Mouse (Mus musculus) forebrain, embryonic 13.5 days (tissue): ENCODE data around the gene Samsn1. TPM values are rescaled to one million over a fixed set of nuclear protein-coding genes. Genes with fewer than 3 reads are reported as not detected.

Experiments
- ATAC-seq: fragments of 200-750 bp; cut with Nextera tagmentation; 2 replicates; pipeline ENCODE4 v1.8.0; 2017
- H3K27ac ChIP-seq: fragments of 300-500 bp; sonication (generic); 2 replicates; pipeline ENCODE4 v1.5.1; 2015; ENCODE audit warnings: inconsistent platforms, mild to moderate bottlenecking, moderate library complexity
- H3K27me3 ChIP-seq: fragments of 300-500 bp; sonication (generic); 2 replicates; pipeline ENCODE4 v1.6.1; 2015; ENCODE audit warnings: mild to moderate bottlenecking, inconsistent platforms
- H3K36me3 ChIP-seq: fragments of 300-500 bp; sonication (generic); 2 replicates; pipeline ENCODE4 v1.6.1; 2015; ENCODE audit warnings: mild to moderate bottlenecking, inconsistent platforms; ENCODE audit not compliant: poor library complexity, severe bottlenecking
- H3K4me1 ChIP-seq: fragments of 300-500 bp; sonication (generic); 2 replicates; pipeline ENCODE4 v1.6.1; 2015; ENCODE audit warnings: inconsistent platforms
- H3K4me2 ChIP-seq: fragments of 300-500 bp; sonication (generic); 2 replicates; pipeline ENCODE4 v1.6.1; 2015; ENCODE audit warnings: inconsistent platforms, mild to moderate bottlenecking, moderate library complexity
- H3K4me3 ChIP-seq: fragments of 300-500 bp; sonication (generic); 2 replicates; pipeline ENCODE4 v1.5.1; 2015; ENCODE audit warnings: mild to moderate bottlenecking, inconsistent platforms
- H3K9ac ChIP-seq: fragments of 300-500 bp; sonication (generic); 2 replicates; pipeline ENCODE4 v1.6.1; 2015; ENCODE audit warnings: mild to moderate bottlenecking, inconsistent platforms
- H3K9me3 ChIP-seq: fragments of 300-500 bp; sonication (generic); replicated peaks from 2 replicates; pipeline ENCODE4 v1.6.1; 2016; ENCODE audit warnings: inconsistent platforms
- WGBS: fragments of 180-500 bp; shearing (Covaris S2); methylation state at CpG from one replicate; pipeline ENCODE4 v1.1.7; 2015; 5-methylcytosine and 5-hydroxymethylcytosine counted together
- polyA plus RNA-seq: library from polyadenylated mRNA; unstranded; fragments of >200 nt; fragmentation: Nextera tagmentation; extraction: Ambion mirVana; gene quantifications from 2 replicates; pipeline ENCODE4 v1.2.1, GENCODE M21; 2015

Gene Samsn1
- polyA plus RNA-seq, 1 experiment from 2014 or later = 1.3 TPM

GRCm38 (mm10) chr16:75929536-75930221 lies 92.4 kb downstream of the Samsn1 start:
- 76% methylated on average over 11 of the region's 11 CpGs for WGBS

DNA sequence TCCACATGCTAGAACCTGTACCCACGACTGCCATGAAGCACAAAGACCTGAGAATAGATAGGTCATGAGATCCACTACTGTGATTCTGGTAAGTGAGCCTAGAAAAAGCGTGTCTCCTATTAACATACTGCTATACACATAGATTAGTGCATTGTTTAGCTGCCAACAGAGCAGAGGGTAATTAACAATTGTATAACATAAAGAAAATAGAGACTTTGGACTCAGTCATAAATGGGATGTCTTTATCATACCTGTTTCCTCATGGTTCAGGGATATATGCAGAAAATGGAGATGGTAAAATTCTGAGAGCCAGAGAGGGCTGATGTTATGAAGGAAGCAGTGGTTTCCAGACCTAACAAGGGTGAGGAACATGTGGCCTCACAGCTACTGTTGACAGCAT lies 95.6 kb downstream of the Samsn1 start:
- WGBS = 72% methylated on average over 2 of the region's 2 CpGs
- Histone ChIP-seq H3K27me3 (no peaks in the 10 kb centered on the region), H3K4me2 (no peak overlapping the region), H3K9ac (no peak overlapping the region), H3K4me1 (no peaks in the 10 kb centered on the region), H3K36me3 (no peaks in the 10 kb centered on the region), H3K9me3 (no peaks in the 10 kb centered on the region), H3K4me3 (no peak overlapping the region), H3K27ac (no peak overlapping the region)
- no peak for ATAC-seq

More at GRCm38 (mm10) chr16:75929536-75930221, 92.4 kb downstream of the Samsn1 start:
- H3K4me2 ChIP-seq = no peak overlapping the region
- no peak overlapping the region for H3K27ac ChIP-seq
- H3K27me3 ChIP-seq = no peaks in the 10 kb centered on the region
- H3K9ac ChIP-seq = no peak overlapping the region
- H3K4me1 ChIP-seq = no peaks in the 10 kb centered on the region
- ATAC-seq = no peak
- H3K9me3 ChIP-seq = no peaks in the 10 kb centered on the region
- no peaks in the 10 kb centered on the region for H3K36me3 ChIP-seq
- H3K4me3 ChIP-seq = no peak overlapping the region

DNA sequence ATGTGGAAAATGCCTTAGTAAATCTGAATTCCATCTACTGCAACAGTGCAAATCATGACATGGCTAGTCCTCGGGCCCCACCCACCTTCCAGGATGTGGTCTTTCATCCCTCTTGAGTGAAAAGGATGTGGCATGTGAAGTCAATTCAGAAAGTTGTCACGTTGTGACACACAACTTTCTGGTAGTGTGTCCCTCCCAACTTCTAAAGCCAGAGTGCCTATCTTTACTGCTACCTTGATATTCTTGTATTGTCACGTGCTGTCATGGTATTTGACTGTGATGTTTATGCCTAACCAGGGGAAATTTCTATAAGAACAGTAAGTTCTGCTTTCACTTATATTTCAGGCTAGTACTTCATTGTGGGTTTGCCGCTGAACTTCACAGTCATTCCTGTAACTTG lies 101.2 kb downstream of the Samsn1 start:
- 83% methylated on average over 4 of the region's 4 CpGs for WGBS
- Histone ChIP-seq H3K4me1 (no peaks in the 10 kb centered on the region), H3K36me3 (no peaks in the 10 kb centered on the region), H3K9me3 (no peaks in the 10 kb centered on the region), H3K9ac (no peak overlapping the region), H3K4me2 (no peak overlapping the region), H3K27ac (no peak overlapping the region), H3K27me3 (no peaks in the 10 kb centered on the region), H3K4me3 (no peak overlapping the region)
- no peak for ATAC-seq

GRCm38 (mm10) chr16:75919298-75919697 lies 102.8 kb downstream of the Samsn1 start:
- Histone ChIP-seq H3K36me3 (no peaks in the 10 kb centered on the region), H3K27ac (no peak overlapping the region), H3K4me1 (no peaks in the 10 kb centered on the region), H3K4me3 (no peak overlapping the region), H3K9ac (no peak overlapping the region), H3K27me3 (no peaks in the 10 kb centered on the region), H3K4me2 (no peak overlapping the region), H3K9me3 (no peaks in the 10 kb centered on the region)
- 92% methylated on average over 4 of the region's 4 CpGs for WGBS
- no peak for ATAC-seq

GRCm38 (mm10) chr16:75917712-75918111 lies 104.4 kb downstream of the Samsn1 start:
- 89% methylated on average over 5 of the region's 5 CpGs for WGBS
- H3K36me3 ChIP-seq = no peaks in the 10 kb centered on the region
- no peak overlapping the region for H3K9ac ChIP-seq
- H3K27ac ChIP-seq = no peak overlapping the region
- no peaks in the 10 kb centered on the region for H3K27me3 ChIP-seq
- no peaks in the 10 kb centered on the region for H3K9me3 ChIP-seq
- no peak overlapping the region for H3K4me2 ChIP-seq
- no peak overlapping the region for H3K4me3 ChIP-seq
- ATAC-seq = no peak
- no peaks in the 10 kb centered on the region for H3K4me1 ChIP-seq

DNA sequence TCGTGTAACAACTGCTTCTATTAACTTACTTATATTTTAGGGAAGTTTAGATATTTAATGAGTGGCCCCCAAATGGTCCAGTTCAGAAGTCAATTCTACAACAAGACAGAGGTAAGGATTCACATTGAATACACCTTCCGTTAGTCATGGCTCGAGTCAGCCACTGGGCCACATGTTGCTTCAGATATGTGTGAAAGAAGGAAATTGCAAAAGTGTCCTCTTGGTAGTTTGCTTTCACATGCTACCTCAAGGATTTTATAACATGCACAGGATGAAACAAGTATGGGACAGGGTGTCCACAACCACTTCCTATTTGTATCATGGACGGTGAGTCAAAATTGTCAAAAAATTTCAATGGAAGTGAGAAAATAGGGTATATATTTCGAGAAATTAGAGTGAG lies 110.0 kb downstream of the Samsn1 start:
- Histone ChIP-seq H3K27me3 (no peaks in the 10 kb centered on the region), H3K9ac (no peak overlapping the region), H3K4me3 (no peak overlapping the region), H3K36me3 (no peaks in the 10 kb centered on the region), H3K27ac (no peak overlapping the region), H3K9me3 (no peaks in the 10 kb centered on the region), H3K4me1 (no peaks in the 10 kb centered on the region), H3K4me2 (no peak overlapping the region)
- WGBS = 88% methylated on average over 5 of the region's 5 CpGs
- ATAC-seq = no peak

DNA sequence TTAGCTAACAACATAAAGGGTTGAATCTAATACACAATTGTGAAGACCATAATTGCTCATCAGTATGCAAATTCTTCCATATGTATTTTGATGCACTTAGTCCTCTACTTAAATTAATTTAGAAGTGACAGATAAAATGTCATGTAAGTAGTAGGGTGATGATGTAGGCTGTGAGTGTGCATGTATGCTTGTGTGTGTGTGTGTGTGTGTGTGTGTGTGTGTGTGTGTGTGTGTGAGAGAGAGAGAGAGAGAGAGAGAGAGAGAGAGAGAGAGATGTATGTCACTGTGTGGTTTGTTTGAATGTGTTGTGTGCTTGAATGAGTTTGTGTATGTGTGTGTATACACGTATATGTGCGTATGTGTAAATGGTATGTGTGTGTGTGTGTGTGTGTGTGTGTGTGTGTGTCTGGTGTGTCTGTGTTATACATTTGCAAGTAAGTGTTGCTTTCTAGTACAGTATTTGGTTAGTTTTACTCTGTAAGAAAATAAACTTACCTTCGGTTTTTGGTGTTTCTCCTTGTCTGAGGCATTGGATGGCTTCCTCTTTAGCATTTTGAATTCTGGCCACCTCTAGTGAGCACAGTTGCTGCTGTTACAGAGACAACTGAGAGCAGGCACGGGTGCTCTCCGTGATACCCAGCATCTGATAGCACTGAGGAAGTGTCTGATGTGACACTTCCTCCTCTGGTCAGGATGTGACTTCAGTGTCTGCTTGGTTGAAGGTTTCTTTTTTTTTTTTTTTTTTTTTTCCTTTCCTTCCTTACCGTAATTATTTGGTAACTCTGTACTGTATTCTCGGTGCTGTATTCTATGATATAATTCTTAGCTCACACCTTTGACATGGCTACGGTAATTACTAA lies 113.2 kb downstream of the Samsn1 start:
- no peaks in the 10 kb centered on the region for H3K9me3 ChIP-seq
- 0 out of 2 replicates have a peak, but pooled peaks cover 3% of the 10 kb centered on the region for H3K4me1 ChIP-seq
- no peak for ATAC-seq
- no peak overlapping the region for H3K4me3 ChIP-seq
- no peak overlapping the region for H3K9ac ChIP-seq
- WGBS = 86% methylated on average over 8 of the region's 8 CpGs
- no peak overlapping the region for H3K27ac ChIP-seq
- H3K36me3 ChIP-seq = no peaks in the 10 kb centered on the region
- no peaks in the 10 kb centered on the region for H3K27me3 ChIP-seq
- no peak overlapping the region for H3K4me2 ChIP-seq

GRCm38 (mm10) chr16:75906790-75907189 lies 115.3 kb downstream of the Samsn1 start:
- H3K27me3 ChIP-seq = no peaks in the 10 kb centered on the region
- H3K27ac ChIP-seq = no peak overlapping the region
- ATAC-seq = no peak
- H3K9ac ChIP-seq = no peak overlapping the region
- no peaks in the 10 kb centered on the region for H3K9me3 ChIP-seq
- no peaks in the 10 kb centered on the region for H3K36me3 ChIP-seq
- WGBS = 80% methylated on average over 2 of the region's 2 CpGs
- H3K4me2 ChIP-seq = no peak overlapping the region
- no peak overlapping the region for H3K4me3 ChIP-seq
- 0 out of 2 replicates have a peak, but pooled peaks cover 4% of the 10 kb centered on the region for H3K4me1 ChIP-seq

GRCm38 (mm10) chr16:75906260-75906659 lies 115.8 kb downstream of the Samsn1 start:
- H3K9me3 ChIP-seq = no peaks in the 10 kb centered on the region
- H3K4me2 ChIP-seq = no peak overlapping the region
- no peak overlapping the region for H3K9ac ChIP-seq
- H3K27me3 ChIP-seq = no peaks in the 10 kb centered on the region
- H3K36me3 ChIP-seq = no peaks in the 10 kb centered on the region
- H3K27ac ChIP-seq = no peak overlapping the region
- no peak overlapping the region for H3K4me3 ChIP-seq
- 0 out of 2 replicates have a peak, but pooled peaks cover 4% of the 10 kb centered on the region for H3K4me1 ChIP-seq
- WGBS = 89% methylated on average over 1 of the region's 1 CpGs
- no peak for ATAC-seq

DNA sequence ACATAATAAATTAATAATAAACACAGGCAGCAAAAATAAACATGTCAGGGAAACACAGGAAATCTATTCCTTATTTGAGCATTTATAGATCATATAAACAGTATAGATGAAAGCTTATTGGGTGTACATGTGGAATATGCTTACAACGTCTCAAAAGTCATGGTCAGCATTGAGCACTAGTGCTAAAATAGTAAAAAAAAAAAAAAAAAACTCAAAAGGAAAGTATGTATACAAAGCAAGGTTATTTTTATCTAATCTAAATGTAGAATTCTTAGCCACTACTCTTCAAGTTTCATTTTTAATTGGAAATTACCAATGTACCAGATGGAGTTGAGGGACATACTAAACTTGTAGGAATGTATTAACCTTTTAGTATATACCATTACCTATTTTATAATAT lies 116.8 kb downstream of the Samsn1 start:
- no peaks in the 10 kb centered on the region for H3K27me3 ChIP-seq
- H3K4me2 ChIP-seq = no peak overlapping the region
- WGBS = 94% methylated on average over 1 of the region's 1 CpGs
- no peaks in the 10 kb centered on the region for H3K9me3 ChIP-seq
- no peaks in the 10 kb centered on the region for H3K36me3 ChIP-seq
- no peak overlapping the region for H3K9ac ChIP-seq
- H3K4me3 ChIP-seq = no peak overlapping the region
- H3K27ac ChIP-seq = no peak overlapping the region
- H3K4me1 ChIP-seq = 0 out of 2 replicates have a peak, but pooled peaks cover 4% of the 10 kb centered on the region
- ATAC-seq = no peak

- Histone ChIP-seq H3K4me3 (no peak overlapping the region), H3K27ac (no peak overlapping the region), H3K9me3 (no peaks in the 10 kb centered on the region), H3K27me3 (no peaks in the 10 kb centered on the region), H3K4me2 (no peak overlapping the region), H3K4me1 (0 out of 2 replicates have a peak, but pooled peaks cover 4% of the 10 kb centered on the region), H3K9ac (no peak overlapping the region), H3K36me3 (no peaks in the 10 kb centered on the region)
- whole genome bisulfite sequencing = 55% methylated on average over 4 of the region's 4 CpGs
- ATAC-seq = peak; percentile 87; the same call in 1 of the 2 replicates
Measured at GRCm38 (mm10) chr16:75904072-75904471, 118.0 kb downstream of the Samsn1 start.

DNA sequence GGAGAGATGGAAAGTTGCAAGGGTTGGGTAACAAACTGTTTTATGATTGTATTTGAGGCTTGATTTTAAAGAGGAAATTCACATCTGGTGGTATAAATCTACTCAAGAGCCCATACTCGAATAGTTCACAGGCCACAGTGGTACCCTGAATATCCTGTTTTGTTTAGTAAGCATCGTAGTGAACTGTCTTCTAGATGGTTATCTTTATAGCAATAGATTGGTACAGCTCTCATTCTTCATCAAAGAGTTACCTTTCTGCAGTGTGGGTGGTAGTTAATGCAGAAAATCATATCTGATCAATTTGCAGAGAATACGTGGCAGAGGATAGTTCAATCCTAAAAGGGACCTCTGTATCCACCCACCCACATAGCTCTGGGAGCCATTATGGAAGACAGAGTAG lies 119.1 kb downstream of the Samsn1 start:
- H3K4me1 ChIP-seq = 0 out of 2 replicates have a peak, but pooled peaks cover 4% of the 10 kb centered on the region
- no peak overlapping the region for H3K4me3 ChIP-seq
- WGBS = 89% methylated on average over 3 of the region's 3 CpGs
- no peaks in the 10 kb centered on the region for H3K27me3 ChIP-seq
- H3K9ac ChIP-seq = no peak overlapping the region
- H3K4me2 ChIP-seq = no peak overlapping the region
- ATAC-seq = no peak
- no peaks in the 10 kb centered on the region for H3K9me3 ChIP-seq
- no peak overlapping the region for H3K27ac ChIP-seq
- H3K36me3 ChIP-seq = no peaks in the 10 kb centered on the region
